Mouse (Mus musculus): Measurements from ENCODE around the gene Mpdz.

Mpdz gene

DNA sequence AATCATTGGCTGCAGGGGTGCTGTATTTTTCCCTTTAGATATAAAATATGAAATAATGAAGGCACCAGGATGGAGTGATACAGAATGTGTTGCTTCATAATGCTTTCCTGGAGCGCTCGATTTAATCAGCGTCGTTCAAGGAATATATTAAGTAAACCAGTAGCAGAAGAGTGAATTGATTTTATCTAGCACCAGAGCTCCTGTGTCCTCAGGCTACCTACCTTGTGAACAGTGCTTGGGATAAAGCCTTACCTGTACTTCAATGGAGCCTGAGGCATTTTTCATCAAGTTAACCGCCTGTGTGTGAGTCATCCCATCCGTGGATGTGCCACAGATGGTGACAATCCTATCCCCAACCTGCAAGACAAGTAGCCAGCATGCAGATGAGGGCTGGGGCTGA lies 159.5 kb downstream of the Mpdz start:
- no peak for DNase-seq (ENCODE audit: low read depth in 1 of 2, low spot score in 2 of 2)

DNA sequence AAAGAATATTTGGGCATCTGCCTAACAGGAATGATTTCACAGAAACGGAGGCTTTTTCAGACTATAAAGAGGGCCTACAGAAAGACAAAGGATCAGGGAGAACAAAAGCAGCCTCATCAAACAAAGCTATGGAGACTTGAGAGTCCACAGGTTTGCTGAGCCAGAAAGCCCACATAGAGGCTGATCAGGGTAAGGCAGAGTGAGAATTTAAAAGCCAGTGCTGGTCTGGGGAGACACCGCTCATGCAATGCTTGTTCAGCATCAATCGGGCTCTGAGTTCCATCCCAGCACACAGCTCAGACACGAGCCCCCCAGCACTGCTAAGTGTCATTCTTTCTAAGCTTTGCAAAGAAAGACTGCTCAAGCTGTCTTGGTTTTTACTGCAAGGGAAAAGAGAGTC lies 162.5 kb downstream of the Mpdz start:
- no peak for DNase-seq (ENCODE audit: low read depth in 1 of 2, low spot score in 2 of 2)

DNA sequence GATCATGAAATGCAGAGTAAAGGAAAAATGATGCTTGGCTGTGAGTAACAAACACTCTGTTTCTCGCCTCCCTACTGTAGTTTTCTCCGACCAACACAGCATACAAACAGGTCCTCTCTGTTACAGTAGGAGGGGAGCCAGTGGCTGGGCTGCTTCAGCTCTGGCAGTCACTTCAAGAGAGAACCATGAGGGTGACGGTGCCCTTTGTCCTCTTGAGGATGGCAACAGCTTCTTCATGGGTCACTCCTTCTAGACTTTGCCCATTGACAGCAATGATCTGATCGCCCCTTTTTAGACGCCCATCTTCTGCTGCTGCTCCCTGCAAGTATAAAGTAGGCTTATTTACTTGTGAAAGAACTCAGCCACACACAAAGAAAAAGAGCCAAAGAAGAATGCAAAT lies 163.2 kb downstream of the Mpdz start:
- no peak for DNase-seq (ENCODE audit: low read depth in 1 of 2, low spot score in 2 of 2)

DNA sequence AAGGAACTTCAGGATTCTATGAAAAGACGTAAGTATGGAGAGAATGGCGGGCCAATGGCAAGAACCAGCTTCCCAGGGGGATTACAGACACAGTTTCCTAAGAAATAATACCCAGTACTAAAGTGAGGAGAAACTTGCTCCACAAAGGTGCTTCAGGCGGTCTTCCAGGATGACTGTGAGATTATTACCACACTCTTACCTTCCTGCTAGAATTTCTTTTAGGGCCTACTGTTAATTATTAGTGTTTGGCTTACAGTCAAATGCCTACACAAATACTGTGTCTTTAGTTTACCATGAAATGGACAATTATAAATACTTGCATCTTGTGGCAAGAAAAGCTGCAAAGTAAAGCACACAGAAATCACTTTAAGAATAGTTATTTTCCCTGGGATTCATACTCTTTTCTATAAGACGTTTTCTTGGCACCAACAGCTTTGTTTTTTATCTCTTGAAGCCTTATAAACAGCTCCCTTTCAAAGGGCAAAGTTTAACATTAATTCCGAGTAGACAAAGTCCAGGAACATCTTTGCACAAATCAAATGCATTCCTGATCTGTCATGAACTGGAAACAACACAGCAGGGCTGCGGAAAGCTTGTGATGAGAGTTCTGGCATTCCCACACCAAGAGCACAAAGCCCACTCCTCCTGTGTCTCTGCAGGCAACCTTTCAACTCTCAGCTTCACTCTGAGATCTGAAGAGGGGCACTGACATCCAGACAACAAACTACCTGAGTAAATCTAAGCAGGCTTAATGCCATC lies 166.5 kb downstream of the Mpdz start:
- no peak for DNase-seq (ENCODE audit: low read depth in 1 of 2, low spot score in 2 of 2)

- DNase-seq (ENCODE audit: low read depth in 1 of 2, low spot score in 2 of 2) = no peak
Observed at GRCm38 (mm10) chr4:81273067-81273466, 169.5 kb downstream of the Mpdz start.

DNA sequence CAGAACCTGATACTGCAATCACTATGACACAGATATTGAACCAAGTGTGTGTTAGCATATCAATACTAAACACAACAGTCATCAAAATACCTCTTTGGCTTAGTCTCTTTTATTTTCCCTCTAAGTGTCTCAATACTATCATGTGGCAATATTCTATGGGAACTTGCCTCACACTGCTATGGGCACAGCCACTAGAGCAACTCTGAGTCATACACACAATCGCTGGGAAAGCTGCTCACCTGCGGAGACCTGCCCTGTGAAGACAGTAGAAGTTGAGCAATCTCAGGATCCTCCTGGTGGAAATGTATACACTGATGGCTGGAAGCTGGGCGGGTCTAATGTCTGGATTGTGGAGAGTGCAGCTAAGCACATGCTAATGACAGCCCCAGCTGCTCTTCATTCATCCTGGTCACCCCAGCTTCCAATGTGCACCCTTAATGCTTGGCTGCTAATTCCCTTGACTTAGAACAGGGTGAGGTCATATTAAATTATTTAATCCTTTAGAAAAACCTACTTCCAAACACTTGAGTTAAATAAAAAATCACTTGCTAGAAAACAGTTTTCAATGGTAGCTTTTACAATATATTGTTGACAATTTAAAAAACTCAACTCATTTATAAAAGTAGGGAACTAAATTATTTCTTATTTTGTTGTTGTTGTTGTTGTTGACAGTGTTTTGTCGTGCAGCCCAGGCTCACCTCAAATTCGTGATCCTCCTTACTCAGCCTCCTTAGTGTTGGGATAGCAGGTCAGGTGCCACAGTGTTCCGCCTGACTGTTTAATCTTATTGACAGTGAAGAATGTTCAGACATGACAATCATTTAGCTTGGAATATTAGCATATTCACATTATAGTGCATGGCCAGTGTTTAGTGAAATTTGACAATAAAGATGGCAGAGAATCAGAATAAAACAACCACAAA lies 189.5 kb downstream of the Mpdz start:
- DNase-seq (ENCODE audit: low read depth in 1 of 2, low spot score in 2 of 2) = no peak

DNA sequence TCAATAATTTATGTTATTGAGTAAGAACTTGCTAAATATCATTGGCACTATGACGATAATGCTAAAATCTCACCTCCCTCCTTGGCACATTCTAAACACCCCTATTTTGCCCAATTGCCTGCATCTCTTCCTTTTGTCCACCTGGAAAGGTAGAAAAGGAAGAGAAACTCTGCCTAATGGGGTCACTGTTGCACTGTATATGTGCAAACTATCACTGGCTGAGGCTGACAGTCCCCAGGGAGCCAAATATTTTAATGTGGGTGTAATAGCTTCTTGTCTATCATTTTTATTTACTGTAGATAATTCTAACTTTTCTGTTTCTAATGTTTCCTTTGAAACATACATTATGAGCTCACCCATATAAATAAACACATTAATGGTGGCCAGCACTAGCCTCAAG lies 190.3 kb downstream of the Mpdz start:
- DNase-seq (ENCODE audit: low read depth in 1 of 2, low spot score in 2 of 2) = no peak

GRCm38 (mm10) chr4:81251934-81252333 lies 190.7 kb downstream of the Mpdz start:
- no peak for DNase-seq (ENCODE audit: low read depth in 1 of 2, low spot score in 2 of 2)

GRCm38 (mm10) chr4:81249245-81249644 lies 193.4 kb downstream of the Mpdz start:
- no peak for DNase-seq (ENCODE audit: low read depth in 1 of 2, low spot score in 2 of 2)

- DNase-seq (ENCODE audit: low read depth in 1 of 2, low spot score in 2 of 2) = no peak
Observed at GRCm38 (mm10) chr4:81236227-81236626, 206.4 kb downstream of the Mpdz start.

All from monocyte, adult 2 months (primary cell).